Mouse (Mus musculus) liver, embryonic 14.5 days (tissue): ENCODE data around the gene Ntng1.

Experiments used
- CTCF ChIP-seq: IDR thresholded peaks from 2 replicates; pipeline ENCODE4 v1.5.1; 2016; ENCODE audit warnings: antibody characterized with exemption, low read depth, control low read depth
- EP300 ChIP-seq: IDR thresholded peaks from 2 replicates; pipeline ENCODE4 v1.6.1; 2016; ENCODE audit warnings: antibody characterized with exemption, low read depth

DNA sequence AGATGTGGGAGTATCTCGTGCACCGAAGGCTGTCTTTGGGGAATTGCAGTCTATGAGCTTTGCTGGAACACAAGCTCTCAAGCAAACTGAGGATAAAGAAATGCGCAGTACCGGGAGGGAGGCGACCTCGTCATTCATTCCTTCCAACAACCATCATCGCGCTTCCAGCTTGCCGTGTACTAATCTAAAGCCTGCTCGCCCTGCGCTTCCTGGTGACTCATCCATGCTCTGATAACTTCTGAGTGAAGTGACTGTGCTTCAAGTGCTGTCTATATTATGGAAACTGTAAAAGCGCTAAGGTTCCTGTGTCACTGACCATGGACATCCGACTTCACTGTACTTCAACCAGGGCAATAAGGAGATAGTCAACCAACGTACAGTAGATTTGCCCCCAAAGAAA, 371.7 kb downstream of the Ntng1 start:
- TF ChIP-seq CTCF (no peak), EP300 (no peak)
